Mouse (Mus musculus): ENCODE measurements around the gene Ralb. TPM values are rescaled to one million over a fixed set of nuclear protein-coding genes. Genes with fewer than 3 reads are reported as not detected.

Gene Ralb
- polyA plus RNA-seq, 1 experiment, result 32.3 TPM

DNA sequence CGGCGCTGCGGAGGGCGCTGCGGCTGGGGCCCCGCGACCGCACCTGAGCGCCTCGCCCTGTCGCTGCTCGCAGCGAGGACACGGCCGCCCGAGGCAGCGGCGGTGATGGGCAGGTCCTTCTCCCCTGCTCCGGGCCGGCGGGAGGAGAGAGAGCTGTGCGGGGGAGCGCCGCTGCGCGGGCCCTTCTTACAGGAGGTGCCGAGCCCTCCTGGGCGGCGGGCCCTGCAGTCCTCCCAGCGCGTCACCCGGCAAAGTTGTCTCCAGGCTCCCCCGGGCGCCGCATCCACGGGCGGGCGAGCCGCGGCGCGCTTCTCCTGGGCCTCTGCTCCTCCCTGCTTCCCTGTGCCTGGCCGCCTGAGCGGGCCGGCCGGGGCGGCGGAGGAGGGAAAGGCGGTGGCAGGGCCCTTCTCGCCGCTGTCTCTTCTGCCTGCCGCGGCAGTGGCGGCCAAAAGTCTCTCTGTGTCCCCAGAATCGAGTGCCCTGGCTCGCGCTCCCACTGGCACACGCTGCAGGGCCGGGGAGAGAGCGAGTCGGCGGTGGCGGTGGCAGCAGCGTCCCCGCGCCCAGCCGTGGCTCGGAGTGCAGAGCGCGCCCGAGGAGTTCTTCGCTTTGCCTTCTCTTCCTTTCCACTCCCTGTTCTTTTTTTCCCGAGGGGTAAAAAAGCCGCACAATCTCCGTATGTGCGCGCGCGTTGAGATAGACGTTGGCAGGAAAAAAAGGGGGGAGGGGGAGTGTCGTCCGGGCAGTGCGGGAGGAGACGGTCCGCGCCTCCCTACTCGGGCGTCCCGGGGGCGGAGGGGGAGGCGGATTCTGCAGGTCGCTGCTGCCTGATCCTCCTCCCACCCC lies 82.8 kb downstream of the Ralb start, which contains the start of gene Inhbb:
Gene Inhbb, minus strand, starts transcription at position 673 of the 846 bp plus-strand sequence.
- no peak within 1 kb of the TSS for H3K27ac ChIP-seq (replicated peaks; ENCODE audit: low read depth, low read length)
- peak within 1 kb of the TSS; percentile 63 for H3K4me3 ChIP-seq (ENCODE audit: insufficient read depth, low read depth, low read length)
- H3K4me1 ChIP-seq (ENCODE audit: control insufficient read depth, insufficient read depth, insufficient read length, low read length), result no peaks in the 10 kb centered on the region

DNA sequence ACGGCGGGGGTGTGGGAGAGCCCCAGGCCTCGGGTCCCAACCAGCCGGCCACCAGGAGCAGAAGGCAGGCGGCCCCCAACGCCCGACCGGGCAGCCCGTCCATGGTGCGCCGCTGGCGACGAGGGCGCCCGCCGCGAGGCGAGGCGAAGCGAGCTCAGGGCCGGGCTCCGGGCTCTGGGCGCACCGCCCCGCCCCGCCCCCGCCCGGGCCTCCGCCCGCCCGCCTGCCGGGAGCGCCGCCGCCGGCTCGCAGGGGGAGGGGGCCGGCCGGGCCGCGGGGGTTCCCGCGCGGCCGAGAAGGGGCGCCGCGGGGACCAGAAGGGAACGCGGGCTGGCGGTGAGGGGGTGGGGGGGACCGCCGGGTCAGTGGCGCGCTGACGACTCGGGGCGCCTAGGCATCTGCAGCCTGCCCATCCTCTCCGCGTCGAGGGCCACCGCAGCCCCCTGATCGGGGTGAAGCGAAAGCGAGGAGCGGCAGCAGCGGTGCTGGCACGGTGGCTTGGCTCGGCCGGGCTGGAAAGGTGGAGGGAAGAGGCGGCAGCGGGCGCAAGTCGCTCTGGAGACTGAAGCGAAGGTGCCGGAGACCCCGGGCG lies 83.5 kb downstream of the Ralb start:
- no peak overlapping the region for H3K27ac ChIP-seq (replicated peaks; ENCODE audit: low read depth, low read length)

More for the DNA sequence above, 83.5 kb downstream of the Ralb start:
- peak overlapping the region; percentile 63 for H3K4me3 ChIP-seq (ENCODE audit: insufficient read depth, low read depth, low read length)
- H3K4me1 ChIP-seq (ENCODE audit: control insufficient read depth, insufficient read depth, insufficient read length, low read length), result no peaks in the 10 kb centered on the region

Other genes starting within 250 kb of the Ralb start
- gene Inhbb, start 82.5 kb downstream of the Ralb start, polyA plus RNA-seq (2012; ENCODE audit: insufficient read depth, insufficient read length, missing spikeins), result 1.2 and 3.3 TPM in 2 replicates
- gene Tmem185b, start 21.4 kb upstream of the Ralb start, polyA plus RNA-seq (2012; ENCODE audit: insufficient read depth, insufficient read length, missing spikeins), result 5.9 and 7.3 TPM in 2 replicates
- gene Epb41l5, start 144.2 kb upstream of the Ralb start, polyA plus RNA-seq (2012; ENCODE audit: insufficient read depth, insufficient read length, missing spikeins), result 4.2 and 8.0 TPM in 2 replicates

Data from brown adipose tissue, adult 24 weeks (tissue).